Mouse (Mus musculus): Measurements from ENCODE around the gene Slc41a3. TPM values are rescaled to one million over a fixed set of nuclear protein-coding genes. Genes with fewer than 3 reads are reported as not detected.
A peak's percentile ranks its signal among the peaks of the same experiment; 100 is the strongest.

Slc41a3 gene
- polyA plus RNA-seq, 1 experiment from 2014 or later: 3.1 TPM

- no peaks in the 10 kb centered on the region for H3K9me3 ChIP-seq
- H3K27me3 ChIP-seq: no peaks in the 10 kb centered on the region
- H3K4me3 ChIP-seq: no peak overlapping the region
- ATAC-seq (ENCODE audit: low FRiP score, low read depth): no peak
- H3K4me1 ChIP-seq: no peaks in the 10 kb centered on the region
- peaks cover 44% of the 10 kb centered on the region for H3K36me3 ChIP-seq
- 76% methylated on average over 2 of the region's 2 CpGs for WGBS
- H3K4me2 ChIP-seq (replicated peaks): no peak overlapping the region
- H3K9ac ChIP-seq (replicated peaks): no peak overlapping the region
- no peak overlapping the region for H3K27ac ChIP-seq (replicated peaks)
Measured at GRCm38 (mm10) chr6:90659913-90660312, 55.4 kb downstream of the Slc41a3 start.

GRCm38 (mm10) chr6:90660398-90661028 lies 56.0 kb downstream of the Slc41a3 start:
- Histone ChIP-seq H3K9me3 (no peaks in the 10 kb centered on the region), H3K4me3 (no peak overlapping the region), H3K27ac (replicated peaks) (no peak overlapping the region), H3K4me2 (replicated peaks) (no peak overlapping the region), H3K27me3 (no peaks in the 10 kb centered on the region), H3K4me1 (no peaks in the 10 kb centered on the region), H3K36me3 (peaks cover 50% of the 10 kb centered on the region), H3K9ac (replicated peaks) (no peak overlapping the region)
- no peak for ATAC-seq (ENCODE audit: low FRiP score, low read depth)
- 89% methylated on average over 20 of the region's 20 CpGs for WGBS

- Histone ChIP-seq H3K27me3 (no peaks in the 10 kb centered on the region), H3K27ac (replicated peaks) (no peak overlapping the region), H3K4me1 (no peaks in the 10 kb centered on the region), H3K4me3 (no peak overlapping the region), H3K9me3 (no peaks in the 10 kb centered on the region), H3K36me3 (peaks cover 55% of the 10 kb centered on the region), H3K4me2 (replicated peaks) (no peak overlapping the region), H3K9ac (replicated peaks) (no peak overlapping the region)
- ATAC-seq (ENCODE audit: low FRiP score, low read depth): no peak
- 92% methylated on average over 11 of the region's 11 CpGs for WGBS
Measured at GRCm38 (mm10) chr6:90661029-90661399, 56.5 kb downstream of the Slc41a3 start.

GRCm38 (mm10) chr6:90662148-90662547 lies 57.6 kb downstream of the Slc41a3 start:
- Histone ChIP-seq H3K27me3 (no peaks in the 10 kb centered on the region), H3K9me3 (no peaks in the 10 kb centered on the region), H3K4me2 (replicated peaks) (no peak overlapping the region), H3K4me1 (no peaks in the 10 kb centered on the region), H3K9ac (replicated peaks) (no peak overlapping the region), H3K36me3 (peaks cover 66% of the 10 kb centered on the region), H3K27ac (replicated peaks) (no peak overlapping the region), H3K4me3 (no peak overlapping the region)
- WGBS: 92% methylated on average over 5 of the region's 5 CpGs
- ATAC-seq (ENCODE audit: low FRiP score, low read depth): 0 out of 2 replicates have a peak, but pooled peaks have one; percentile 20

- H3K4me3 ChIP-seq: no peak overlapping the region
- no peak overlapping the region for H3K9ac ChIP-seq (replicated peaks)
- H3K4me2 ChIP-seq (replicated peaks): no peak overlapping the region
- no peaks in the 10 kb centered on the region for H3K4me1 ChIP-seq
- WGBS: 88% methylated on average over 11 of the region's 11 CpGs
- H3K36me3 ChIP-seq: peaks cover 82% of the 10 kb centered on the region
- H3K27ac ChIP-seq (replicated peaks): no peak overlapping the region
- no peaks in the 10 kb centered on the region for H3K27me3 ChIP-seq
- no peaks in the 10 kb centered on the region for H3K9me3 ChIP-seq
- ATAC-seq (ENCODE audit: low FRiP score, low read depth): no peak
Measured at GRCm38 (mm10) chr6:90663736-90664135, 59.2 kb downstream of the Slc41a3 start.

GRCm38 (mm10) chr6:90668693-90669092 lies 64.2 kb downstream of the Slc41a3 start:
- H3K27ac ChIP-seq (replicated peaks): no peak overlapping the region
- no peaks in the 10 kb centered on the region for H3K9me3 ChIP-seq
- ATAC-seq (ENCODE audit: low FRiP score, low read depth): no peak
- no peaks in the 10 kb centered on the region for H3K4me1 ChIP-seq
- H3K4me3 ChIP-seq: no peak overlapping the region
- no peak overlapping the region for H3K9ac ChIP-seq (replicated peaks)
- H3K36me3 ChIP-seq: peaks cover 98% of the 10 kb centered on the region
- no peaks in the 10 kb centered on the region for H3K27me3 ChIP-seq
- no peak overlapping the region for H3K4me2 ChIP-seq (replicated peaks)
- 91% methylated on average over 9 of the region's 9 CpGs for WGBS

- H3K9me3 ChIP-seq: no peaks in the 10 kb centered on the region
- peaks cover 73% of the 10 kb centered on the region for H3K36me3 ChIP-seq
- no peaks in the 10 kb centered on the region for H3K27me3 ChIP-seq
- no peak for ATAC-seq (ENCODE audit: low FRiP score, low read depth)
- 0 out of 2 replicates have a peak overlapping the region, but pooled peaks have one; percentile 6 for H3K27ac ChIP-seq (replicated peaks)
- no peak overlapping the region for H3K4me2 ChIP-seq (replicated peaks)
- H3K4me3 ChIP-seq: no peak overlapping the region
- 54% methylated on average over 4 of the region's 4 CpGs for WGBS
- H3K9ac ChIP-seq (replicated peaks): no peak overlapping the region
- H3K4me1 ChIP-seq: no peaks in the 10 kb centered on the region
Measured at GRCm38 (mm10) chr6:90678759-90679158, 74.2 kb downstream of the Slc41a3 start.

- Histone ChIP-seq H3K9ac (replicated peaks) (no peak overlapping the region), H3K36me3 (peaks cover 72% of the 10 kb centered on the region), H3K9me3 (no peaks in the 10 kb centered on the region), H3K4me2 (replicated peaks) (no peak overlapping the region), H3K4me1 (no peaks in the 10 kb centered on the region), H3K27me3 (no peaks in the 10 kb centered on the region), H3K27ac (replicated peaks) (no peak overlapping the region), H3K4me3 (no peak overlapping the region)
- no peak for ATAC-seq (ENCODE audit: low FRiP score, low read depth)
- 93% methylated on average over 12 of the region's 12 CpGs for WGBS
Measured at GRCm38 (mm10) chr6:90680401-90680800, 75.9 kb downstream of the Slc41a3 start.

GRCm38 (mm10) chr6:90683831-90684532 lies 79.5 kb downstream of the Slc41a3 start:
- WGBS: 95% methylated on average over 3 of the region's 3 CpGs

GRCm38 (mm10) chr6:90686812-90687211 lies 82.3 kb downstream of the Slc41a3 start:
- H3K4me1 ChIP-seq: no peaks in the 10 kb centered on the region
- peaks cover 62% of the 10 kb centered on the region for H3K36me3 ChIP-seq
- no peak overlapping the region for H3K4me3 ChIP-seq
- no peak overlapping the region for H3K9ac ChIP-seq (replicated peaks)
- 86% methylated on average over 1 of the region's 1 CpGs for WGBS
- H3K27ac ChIP-seq (replicated peaks): no peak overlapping the region
- H3K4me2 ChIP-seq (replicated peaks): no peak overlapping the region
- no peak for ATAC-seq (ENCODE audit: low FRiP score, low read depth)
- H3K27me3 ChIP-seq: no peaks in the 10 kb centered on the region
- H3K9me3 ChIP-seq: no peaks in the 10 kb centered on the region

More at GRCm38 (mm10) chr6:90683831-90684532, 79.5 kb downstream of the Slc41a3 start:
- Histone ChIP-seq H3K4me3 (no peak overlapping the region), H3K36me3 (peaks cover 52% of the 10 kb centered on the region), H3K9me3 (no peaks in the 10 kb centered on the region), H3K27ac (replicated peaks) (no peak overlapping the region), H3K4me1 (no peaks in the 10 kb centered on the region), H3K27me3 (no peaks in the 10 kb centered on the region), H3K9ac (replicated peaks) (no peak overlapping the region), H3K4me2 (replicated peaks) (no peak overlapping the region)
- no peak for ATAC-seq (ENCODE audit: low FRiP score, low read depth)

GRCm38 (mm10) chr6:90688003-90688402 lies 83.5 kb downstream of the Slc41a3 start:
- Histone ChIP-seq H3K36me3 (peaks cover 74% of the 10 kb centered on the region), H3K4me2 (replicated peaks) (no peak overlapping the region), H3K9ac (replicated peaks) (no peak overlapping the region), H3K27ac (replicated peaks) (no peak overlapping the region), H3K4me3 (no peak overlapping the region), H3K9me3 (no peaks in the 10 kb centered on the region), H3K4me1 (no peaks in the 10 kb centered on the region), H3K27me3 (no peaks in the 10 kb centered on the region)
- ATAC-seq (ENCODE audit: low FRiP score, low read depth): no peak
- 97% methylated on average over 6 of the region's 6 CpGs for WGBS

- ATAC-seq (ENCODE audit: low FRiP score, low read depth): no peak
- H3K9me3 ChIP-seq: no peaks in the 10 kb centered on the region
- peaks cover 77% of the 10 kb centered on the region for H3K36me3 ChIP-seq
- no peaks in the 10 kb centered on the region for H3K27me3 ChIP-seq
- H3K27ac ChIP-seq (replicated peaks): no peak overlapping the region
- no peak overlapping the region for H3K4me2 ChIP-seq (replicated peaks)
- no peak overlapping the region for H3K9ac ChIP-seq (replicated peaks)
- H3K4me1 ChIP-seq: no peaks in the 10 kb centered on the region
- H3K4me3 ChIP-seq: no peak overlapping the region
- WGBS: 74% methylated on average over 3 of the region's 3 CpGs
Measured at GRCm38 (mm10) chr6:90688742-90689141, 84.2 kb downstream of the Slc41a3 start.

All from midbrain, embryonic 12.5 days (tissue).